Mouse (Mus musculus) heart, adult 2 months (tissue): ENCODE results near the gene B4galnt3. TPM values are rescaled to one million over a fixed set of nuclear protein-coding genes. Genes with fewer than 3 reads are reported as not detected.
A peak's percentile ranks its signal among the peaks of the same experiment; 100 is the strongest.

ENCODE experiments used
- DNase-seq, 2 experiments: peaks; one replicate each; pipeline ENCODE4 v3.0.0; 2021
- H3K27ac ChIP-seq: fragments of 200-600 bp; 2 replicates; pipeline ENCODE4 v1.8.1; 2022
- H3K27me3 ChIP-seq: fragments of 200-500 bp; 2 replicates; pipeline ENCODE4 v1.6.1; 2012; ENCODE audit warnings: mild to moderate bottlenecking, low read length, inconsistent platforms, mixed read lengths; ENCODE audit not compliant: control insufficient read depth, insufficient read depth
- H3K36me3 ChIP-seq: fragments of 200-500 bp; 2 replicates; pipeline ENCODE4 v1.6.1; 2012; ENCODE audit warnings: low read length, inconsistent platforms; ENCODE audit not compliant: control insufficient read depth, insufficient read depth
- H3K4me1 ChIP-seq: fragments of 200-500 bp; 2 replicates; pipeline ENCODE4 v1.6.1; 2011; ENCODE audit warnings: low read length; ENCODE audit not compliant: control insufficient read depth, insufficient read depth
- H3K4me3 ChIP-seq: fragments of 200-600 bp; 2 replicates; pipeline ENCODE4 v1.8.1; 2022
- H3K79me2 ChIP-seq: fragments of 200-500 bp; replicated peaks from 2 replicates; pipeline ENCODE4 v1.6.1; 2012; ENCODE audit warnings: mild to moderate bottlenecking, inconsistent platforms, low read length, moderate library complexity, mixed read lengths; ENCODE audit not compliant: control insufficient read depth, insufficient read depth
- H3K9ac ChIP-seq: fragments of 200-500 bp; 2 replicates; pipeline ENCODE4 v1.6.1; 2012; ENCODE audit warnings: low read depth, mild to moderate bottlenecking, control low read depth, inconsistent platforms, low read length, mixed read lengths
- CTCF ChIP-seq: fragments of 200-600 bp; IDR thresholded peaks from 2 replicates; pipeline ENCODE4 v1.8.1; 2022; ENCODE audit warnings: antibody characterized with exemption, mild to moderate bottlenecking, moderate library complexity
- EP300 ChIP-seq: fragments of 200-500 bp; IDR thresholded peaks from 2 replicates; pipeline ENCODE4 v1.6.1; 2011; ENCODE audit warnings: low read depth, low read length, control low read depth; ENCODE audit not compliant: insufficient read depth
- POLR2A ChIP-seq: fragments of 200-500 bp; IDR thresholded peaks from 2 replicates; pipeline ENCODE4 v1.6.1; 2011; ENCODE audit warnings: mild to moderate bottlenecking, low read depth, low read length, control low read depth; ENCODE audit not compliant: insufficient read depth
- WGBS: fragments of 180-500 bp; shearing (Covaris S2); methylation state at CpG from one replicate; pipeline ENCODE4 v1.1.7; 2018; 5-methylcytosine and 5-hydroxymethylcytosine counted together
- intact Hi-C: fragments of 180-260 bp; cut with DNase I; formaldehyde crosslinking; loops from one replicate; pipeline ENCODE4 v1.15.1; 2025
- polyA plus RNA-seq: library from polyadenylated mRNA; depleted of rRNA; stranded (reverse); fragments of >200 nt; gene quantifications from 2 replicates; pipeline ENCODE4 v1.2.3, GENCODE M21; 2012
- total RNA-seq, 2 experiments: library from RNA; stranded (reverse); gene quantifications; 2 replicates each; pipeline ENCODE4 v1.2.3; 2021

B4galnt3 gene
- total and polyA plus RNA-seq, 3 experiments, result 0.20 to 0.29 (median 0.20) TPM

DNA sequence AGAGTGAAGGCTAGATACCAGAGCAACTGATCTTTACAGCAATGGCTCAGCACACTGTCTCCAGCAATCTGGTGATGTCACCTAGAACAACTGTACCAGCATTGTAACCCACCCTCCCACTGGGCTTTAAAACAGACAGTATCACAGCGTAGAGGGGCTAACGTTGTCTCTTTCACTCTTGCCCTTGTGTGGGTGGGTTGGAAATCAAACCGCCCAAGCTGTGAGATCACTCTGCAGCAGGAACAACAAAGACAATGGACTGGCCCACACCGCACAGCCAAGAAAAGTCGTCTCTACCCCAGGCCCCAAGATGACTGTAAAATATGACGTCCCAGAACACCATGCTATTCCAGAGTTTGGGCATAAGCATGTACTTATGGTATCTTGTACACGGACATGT is 64.6 kb downstream of the B4galnt3 start:
- Histone ChIP-seq H3K27me3 (no peaks in the 10 kb centered on the region), H3K79me2 (no peaks in the 10 kb centered on the region), H3K9ac (no peak overlapping the region), H3K36me3 (no peaks in the 10 kb centered on the region), H3K4me3 (no peak overlapping the region), H3K4me1 (no peaks in the 10 kb centered on the region), H3K27ac (no peak overlapping the region)
- WGBS, result 51% methylated on average over 7 of the region's 7 CpGs
- DNase-seq, result no peak
- intact Hi-C loops, result no loop called here
- TF ChIP-seq EP300, result no peak
- TF ChIP-seq POLR2A, result no peak
- TF ChIP-seq CTCF, result no peak

- no peaks in the 10 kb centered on the region for H3K4me1 ChIP-seq
- no peak overlapping the region for H3K9ac ChIP-seq
- 88% methylated on average over 7 of the region's 7 CpGs for WGBS
- H3K36me3 ChIP-seq, result no peaks in the 10 kb centered on the region
- no peaks in the 10 kb centered on the region for H3K79me2 ChIP-seq
- intact Hi-C loops, result no loop called here
- H3K27ac ChIP-seq, result no peak overlapping the region
- H3K27me3 ChIP-seq, result no peaks in the 10 kb centered on the region
- no peak for TF ChIP-seq EP300
- no peak for TF ChIP-seq POLR2A
- no peak for TF ChIP-seq CTCF
- no peak overlapping the region for H3K4me3 ChIP-seq
- DNase-seq, result no peak
These were observed 67.3 kb downstream of the B4galnt3 start for GRCm38 (mm10) chr6:120227068-120227467.

DNA sequence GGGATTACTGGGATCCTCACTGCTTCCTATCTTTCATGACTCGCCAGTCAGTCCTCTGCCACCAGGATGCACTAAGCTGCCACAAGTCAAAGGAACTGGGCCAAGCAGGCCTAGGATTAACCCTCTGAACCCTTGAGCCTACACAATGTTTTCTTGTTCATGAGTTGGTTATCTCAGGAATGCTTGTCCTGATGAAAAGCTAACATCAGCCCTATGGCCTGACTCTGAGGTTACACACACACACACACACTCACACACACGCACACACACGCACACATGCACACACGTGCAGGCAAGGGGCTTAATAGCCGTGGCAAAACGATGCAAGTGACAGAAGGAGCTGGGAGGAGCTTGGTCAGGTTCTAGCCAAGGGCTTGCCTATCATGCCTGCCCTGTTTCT is 69.0 kb downstream of the B4galnt3 start:
- Histone ChIP-seq H3K27ac (no peak overlapping the region), H3K9ac (no peak overlapping the region), H3K4me1 (no peaks in the 10 kb centered on the region), H3K36me3 (no peaks in the 10 kb centered on the region), H3K27me3 (no peaks in the 10 kb centered on the region), H3K4me3 (no peak overlapping the region), H3K79me2 (no peaks in the 10 kb centered on the region)
- DNase-seq, result no peak
- TF ChIP-seq POLR2A, result no peak
- TF ChIP-seq EP300, result no peak
- no peak for TF ChIP-seq CTCF
- intact Hi-C loops, result no loop called here
- WGBS, result 62% methylated on average over 6 of the region's 6 CpGs

DNA sequence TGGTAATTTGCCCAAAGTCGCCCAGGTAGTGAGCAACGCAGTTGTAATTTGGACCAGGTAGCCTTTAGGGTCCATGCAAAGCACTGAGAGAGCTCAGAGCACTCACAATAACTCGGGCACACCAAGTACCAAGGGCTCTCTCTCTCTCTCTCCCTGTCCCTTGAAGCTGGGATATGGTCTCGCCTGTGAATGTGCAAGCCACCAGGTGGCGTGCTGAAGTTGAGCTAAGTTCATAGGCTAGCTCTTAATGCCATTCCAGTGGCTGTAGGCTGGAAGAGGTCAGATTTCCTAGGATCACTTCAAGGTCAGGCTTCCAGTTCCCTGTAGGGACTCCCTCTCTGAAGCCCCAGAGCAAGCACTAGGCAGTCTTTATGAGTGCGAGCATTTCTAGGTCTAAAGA is 71.7 kb downstream of the B4galnt3 start:
- no peaks in the 10 kb centered on the region for H3K4me1 ChIP-seq
- intact Hi-C loops, result loop anchor here (1.0 kb wide), 2 partner anchors 79 to 102 kb away; no protein-coding TSS in a partner anchor
- peak; percentile 83 for TF ChIP-seq CTCF
- no peak for TF ChIP-seq POLR2A
- 0 out of 2 replicates have a peak, but pooled peaks have one; percentile 42 for TF ChIP-seq EP300
- no peak overlapping the region for H3K27ac ChIP-seq
- H3K36me3 ChIP-seq, result no peaks in the 10 kb centered on the region
- H3K4me3 ChIP-seq, result no peak overlapping the region
- H3K27me3 ChIP-seq, result no peaks in the 10 kb centered on the region
- WGBS, result 31% methylated on average over 6 of the region's 6 CpGs
- peak; percentile 55 to 70 for DNase-seq
- H3K9ac ChIP-seq, result no peak overlapping the region
- H3K79me2 ChIP-seq, result no peaks in the 10 kb centered on the region

- Histone ChIP-seq H3K4me3 (no peak overlapping the region), H3K36me3 (no peaks in the 10 kb centered on the region), H3K27me3 (no peaks in the 10 kb centered on the region), H3K27ac (no peak overlapping the region), H3K4me1 (no peaks in the 10 kb centered on the region), H3K9ac (no peak overlapping the region), H3K79me2 (no peaks in the 10 kb centered on the region)
- TF ChIP-seq EP300 (no peak), CTCF (no peak), POLR2A (no peak)
- intact Hi-C loops, result no loop called here
- WGBS, result 100% methylated on average over 2 of the region's 2 CpGs
- DNase-seq, result no peak
These were observed 75.1 kb downstream of the B4galnt3 start for GRCm38 (mm10) chr6:120219281-120219680.

DNA sequence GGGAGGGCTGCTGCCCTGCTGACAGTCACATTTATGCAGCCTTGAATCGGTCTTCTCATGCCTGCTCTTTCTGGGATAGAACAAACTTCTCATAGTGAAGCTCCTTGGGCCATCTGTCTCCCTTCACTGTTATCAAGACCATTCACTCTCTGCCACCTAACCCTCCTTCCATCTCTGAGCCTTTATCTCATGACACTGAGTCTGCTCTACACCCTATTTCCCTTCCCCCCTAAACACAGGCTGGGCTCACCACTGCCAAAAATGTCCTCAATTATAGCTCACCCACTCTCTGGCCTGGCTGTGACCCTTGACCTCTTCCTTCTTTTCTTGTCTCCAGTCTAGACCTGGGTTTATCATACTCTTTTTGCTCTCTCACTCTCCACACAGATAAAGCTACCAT is 77.7 kb downstream of the B4galnt3 start:
- no peak for DNase-seq
- H3K36me3 ChIP-seq, result no peaks in the 10 kb centered on the region
- 41% methylated on average over 1 of the region's 1 CpGs for WGBS
- no peaks in the 10 kb centered on the region for H3K4me1 ChIP-seq
- intact Hi-C loops, result no loop called here
- no peak overlapping the region for H3K4me3 ChIP-seq
- no peaks in the 10 kb centered on the region for H3K79me2 ChIP-seq
- no peak overlapping the region for H3K9ac ChIP-seq
- H3K27ac ChIP-seq, result no peak overlapping the region
- no peak for TF ChIP-seq CTCF
- no peak for TF ChIP-seq EP300
- no peak for TF ChIP-seq POLR2A
- no peaks in the 10 kb centered on the region for H3K27me3 ChIP-seq
